Mouse (Mus musculus) layer of hippocampus, adult 9-11 months (tissue): Measurements from ENCODE around the gene Slc17a2.

Experiments
- DNase-seq: peaks from one replicate; pipeline ENCODE4 v3.0.0; 2022

Slc17a2 gene

GRCm38 (mm10) chr13:23799405-23799804, 7.4 kb upstream of the Slc17a2 start:
- no peak for DNase-seq

GRCm38 (mm10) chr13:23804532-23804931, 2.3 kb upstream of the Slc17a2 start:
- no peak for DNase-seq

GRCm38 (mm10) chr13:23816148-23816547, 9.4 kb downstream of the Slc17a2 start:
- no peak for DNase-seq

GRCm38 (mm10) chr13:23820179-23820940, 13.6 kb downstream of the Slc17a2 start:
- DNase-seq: no peak

GRCm38 (mm10) chr13:23822213-23822612, 15.4 kb downstream of the Slc17a2 start:
- DNase-seq: no peak

GRCm38 (mm10) chr13:23826606-23827005, 19.8 kb downstream of the Slc17a2 start:
- DNase-seq: no peak

- no peak for DNase-seq
Measured at GRCm38 (mm10) chr13:23833053-23833452, 26.3 kb downstream of the Slc17a2 start.

- no peak for DNase-seq
Measured at GRCm38 (mm10) chr13:23834836-23835235, 28.0 kb downstream of the Slc17a2 start.

- no peak for DNase-seq
Measured at GRCm38 (mm10) chr13:23836630-23837029, 29.8 kb downstream of the Slc17a2 start.

- no peak for DNase-seq
Measured at GRCm38 (mm10) chr13:23839308-23839707, 32.5 kb downstream of the Slc17a2 start, which contains the start of gene Slc17a3. Slc17a3 (plus strand) TSS chr13:23839434.

GRCm38 (mm10) chr13:23845851-23846250, 39.1 kb downstream of the Slc17a2 start:
- no peak for DNase-seq

- DNase-seq: no peak
Measured at GRCm38 (mm10) chr13:23849299-23849698, 42.5 kb downstream of the Slc17a2 start.

- DNase-seq: no peak
Measured at GRCm38 (mm10) chr13:23856401-23856800, 49.6 kb downstream of the Slc17a2 start.

GRCm38 (mm10) chr13:23861815-23862214, 55.0 kb downstream of the Slc17a2 start:
- no peak for DNase-seq

- no peak for DNase-seq
Measured at GRCm38 (mm10) chr13:23864711-23865110, 57.9 kb downstream of the Slc17a2 start.

- no peak for DNase-seq
Measured at GRCm38 (mm10) chr13:23866086-23866710, 59.4 kb downstream of the Slc17a2 start.

- DNase-seq: no peak
Measured at GRCm38 (mm10) chr13:23867000-23867399, 60.2 kb downstream of the Slc17a2 start.

- no peak for DNase-seq
Measured at GRCm38 (mm10) chr13:23867405-23867804, 60.6 kb downstream of the Slc17a2 start, which contains the start of gene Slc17a1. Slc17a1 (plus strand) TSS chr13:23867750.

GRCm38 (mm10) chr13:23868790-23869533, 62.2 kb downstream of the Slc17a2 start:
- no peak for DNase-seq

GRCm38 (mm10) chr13:23869996-23870395, 63.2 kb downstream of the Slc17a2 start:
- no peak for DNase-seq

GRCm38 (mm10) chr13:23873141-23873540, 66.3 kb downstream of the Slc17a2 start:
- DNase-seq: no peak
